Mouse (Mus musculus) brain, embryonic 14.5 days (tissue): ENCODE results near the gene Mcpt9. TPM values are rescaled to one million over a fixed set of nuclear protein-coding genes. Genes with fewer than 3 reads are reported as not detected.
"Not testable (repeated sequence)": the region's sequence is repeated elsewhere in the genome, so short reads cannot be mapped to it uniquely, and the experiment has no call there.

Source experiments
- DNase-seq: peaks from one replicate; pipeline ENCODE4 v3.0.0-alpha.2; 2011; ENCODE audit warnings: low read depth
- CTCF ChIP-seq: fragments of 200-500 bp; IDR thresholded peaks from 2 replicates; pipeline ENCODE4 v1.5.1; 2012; ENCODE audit warnings: inconsistent platforms, mild to moderate bottlenecking, moderate library complexity, borderline replicate concordance; ENCODE audit not compliant: insufficient read depth, insufficient read length; ENCODE audit errors: extremely low read depth
- POLR2A ChIP-seq: fragments of 200-500 bp; IDR thresholded peaks from 2 replicates; pipeline ENCODE4 v1.6.1; 2012; ENCODE audit warnings: mild to moderate bottlenecking, inconsistent platforms, borderline replicate concordance; ENCODE audit not compliant: poor library complexity, insufficient read depth, insufficient read length, severe bottlenecking; ENCODE audit errors: extremely low read depth
- polyA plus RNA-seq: library from polyadenylated mRNA; depleted of rRNA; stranded (reverse); fragments of >200 nt; gene quantifications from 2 replicates; pipeline ENCODE4 v1.2.3, GENCODE M21; 2012; rRNA removed

The Mcpt9 gene
- polyA plus RNA-seq: not detected in 2 replicates

DNA sequence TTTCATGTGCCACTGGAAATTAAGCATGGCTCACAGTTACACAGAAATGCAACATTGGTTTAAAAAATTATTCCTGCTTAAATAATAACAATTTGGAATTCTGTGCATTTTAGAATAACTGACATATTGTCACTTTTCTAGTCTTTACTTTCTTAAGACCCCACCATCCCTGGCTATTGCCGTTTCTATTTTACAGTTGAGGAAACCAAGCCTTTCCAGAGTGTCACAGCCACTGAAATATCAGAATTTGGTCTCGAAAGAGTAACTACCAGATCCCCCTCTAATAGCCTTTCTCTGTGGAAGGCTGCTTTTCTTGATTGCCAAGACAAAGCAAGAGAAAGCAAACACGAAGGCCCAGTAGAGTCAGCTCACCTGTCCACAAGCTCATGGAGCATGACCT, at the start of gene Mcpt9:
Mcpt9 (minus strand) TSS at position 101 of the 400 bp plus-strand sequence.
- not testable (repeated sequence) for DNase-seq

DNA sequence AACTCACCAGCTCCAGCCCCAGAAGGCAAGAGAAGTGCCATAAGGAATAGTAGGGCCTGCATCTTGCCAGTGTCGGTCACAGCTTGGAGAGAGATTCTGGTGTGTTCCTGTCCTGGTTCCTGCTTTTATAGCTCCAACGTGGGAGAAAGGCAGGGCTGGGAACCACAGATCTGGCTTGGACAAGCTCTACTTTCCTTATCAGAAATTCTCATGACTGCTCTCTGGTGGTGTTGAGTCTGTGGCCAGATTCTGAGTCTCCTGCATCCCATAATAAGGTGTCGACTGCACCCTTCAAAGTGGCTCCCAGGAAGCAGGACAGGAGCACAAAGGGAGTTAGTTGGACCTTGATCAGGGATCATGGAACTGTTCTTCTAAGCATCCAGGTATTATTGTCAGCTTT, 31.9 kb upstream of the Mcpt9 start, which contains the start of gene Mcpt4:
Mcpt4 (minus strand) TSS at position 101 of the 400 bp plus-strand sequence.
- not testable (repeated sequence) for DNase-seq

DNA sequence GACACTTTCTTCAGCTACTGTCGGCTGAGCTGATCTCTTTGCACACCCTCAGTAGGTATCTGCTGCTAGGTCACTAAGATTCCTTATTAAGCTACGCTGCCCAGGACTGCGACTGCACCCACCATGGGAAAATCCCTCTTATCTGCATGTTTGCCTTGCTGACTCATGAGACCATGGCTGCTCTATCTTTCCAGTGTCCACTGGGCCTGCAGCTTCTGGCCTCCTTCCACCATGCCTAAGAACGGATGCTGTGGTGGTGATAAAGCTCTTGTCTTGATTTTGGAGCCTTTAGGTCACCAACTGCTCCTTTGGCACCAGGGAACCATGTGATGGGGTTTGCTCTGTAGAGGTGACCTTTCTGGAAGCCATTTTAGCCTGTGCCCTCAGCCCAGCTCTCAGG, 27.4 kb upstream of the Mcpt9 start:
- TF ChIP-seq POLR2A: no peak
- TF ChIP-seq CTCF: no peak
- DNase-seq: no peak

DNA sequence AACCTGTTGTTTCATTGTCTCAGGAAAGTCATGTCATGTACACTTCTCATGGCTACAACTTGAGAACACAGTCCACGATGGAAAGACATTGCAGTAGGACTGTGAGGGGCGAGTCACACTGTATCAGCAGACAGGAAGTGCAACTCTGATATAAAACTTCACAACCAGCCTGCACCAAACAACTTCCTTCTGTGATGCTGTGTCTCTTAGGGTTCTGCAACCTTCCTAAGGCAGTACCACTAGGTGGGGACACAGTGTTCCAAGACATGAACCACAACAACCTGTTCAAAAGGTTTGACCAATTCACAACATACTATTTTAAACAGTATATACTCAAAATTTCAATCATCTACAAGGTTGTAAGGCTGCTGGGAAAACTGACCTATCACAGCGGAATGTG, 25.1 kb upstream of the Mcpt9 start:
- DNase-seq: no peak
- no peak for TF ChIP-seq POLR2A
- no peak for TF ChIP-seq CTCF

DNA sequence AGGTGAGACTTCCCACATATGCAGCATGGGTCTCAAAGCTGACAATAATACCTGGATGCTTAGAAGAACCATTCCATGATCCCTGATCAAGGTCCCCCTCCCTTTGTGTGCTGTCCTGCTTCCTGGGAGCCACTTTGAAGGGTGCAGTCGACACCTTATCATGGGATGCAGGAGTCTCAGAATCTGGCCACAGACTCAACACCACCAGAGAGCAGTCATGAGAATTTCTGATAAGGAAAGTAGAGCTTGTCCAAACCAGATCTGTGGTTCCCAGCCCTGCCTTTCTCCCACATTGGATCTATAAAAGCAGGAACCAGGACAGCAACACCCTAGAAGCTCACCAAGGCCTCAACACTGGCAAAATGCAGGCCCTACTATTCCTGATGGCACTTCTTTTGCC, 11.5 kb upstream of the Mcpt9 start, which contains the start of gene Mcpt2:
Mcpt2 (plus strand) TSS at position 250 of the 400 bp plus-strand sequence.
- not testable (repeated sequence) for DNase-seq

DNA sequence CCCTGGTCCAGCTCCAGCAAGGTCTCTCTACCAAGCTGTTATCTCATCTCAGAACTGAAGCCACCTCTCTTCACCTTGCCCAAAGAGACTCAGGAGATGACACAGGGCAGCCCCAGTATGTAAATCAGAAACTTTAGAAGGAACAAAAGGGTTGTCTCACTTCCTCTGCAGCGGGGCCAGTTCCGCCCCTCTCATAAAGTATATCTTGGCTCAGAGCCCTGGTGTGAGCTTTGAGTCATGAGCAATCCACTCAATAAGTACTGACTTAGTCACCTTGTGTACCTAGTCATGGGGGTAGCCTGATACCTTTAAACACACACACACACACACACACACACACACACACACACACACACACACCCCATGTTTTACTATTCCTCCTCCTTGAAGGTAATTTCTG, 4.1 kb upstream of the Mcpt9 start:
- no peak for DNase-seq
- TF ChIP-seq CTCF (no peak), POLR2A (no peak)

DNA sequence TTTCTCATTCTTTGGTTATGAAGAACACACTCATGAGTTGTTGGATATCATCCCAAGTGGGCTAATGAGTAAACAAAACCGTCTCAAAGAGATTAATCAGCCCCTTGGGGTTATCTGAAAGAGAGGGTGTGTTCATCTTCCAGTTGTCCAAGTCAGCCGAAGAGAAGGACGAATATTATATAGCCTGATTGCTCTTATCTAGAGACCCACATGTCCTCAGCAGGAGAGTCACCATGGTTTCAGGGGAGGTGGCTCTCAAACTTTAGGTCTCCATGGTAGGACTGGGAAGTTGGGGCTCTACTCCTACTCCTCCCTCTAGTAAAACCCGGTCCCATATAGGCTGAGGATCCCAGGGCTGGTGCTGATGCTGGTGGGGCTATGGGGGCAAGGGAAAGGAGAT, 9.0 kb downstream of the Mcpt9 start:
- DNase-seq: not testable (repeated sequence)

DNA sequence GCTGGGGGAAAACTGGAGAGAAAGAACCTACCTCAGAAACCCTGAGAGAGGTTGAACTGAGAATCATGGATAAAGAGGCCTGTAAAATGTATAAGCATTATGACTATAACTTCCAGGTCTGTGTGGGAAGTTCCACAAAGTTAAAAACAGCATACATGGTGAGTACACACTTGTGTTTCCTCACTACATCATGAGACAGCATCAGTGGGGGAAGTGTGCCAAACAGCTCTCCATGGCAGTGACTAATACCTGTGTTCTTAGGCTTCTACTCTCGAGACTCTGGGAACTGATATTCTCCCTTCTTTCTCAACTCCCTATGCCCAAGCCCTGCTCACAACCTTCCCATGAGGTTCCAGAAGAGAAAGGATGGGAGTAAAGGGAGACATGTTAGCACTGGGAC, 10.8 kb downstream of the Mcpt9 start:
- TF ChIP-seq CTCF: no peak
- TF ChIP-seq POLR2A: no peak
- no peak for DNase-seq

DNA sequence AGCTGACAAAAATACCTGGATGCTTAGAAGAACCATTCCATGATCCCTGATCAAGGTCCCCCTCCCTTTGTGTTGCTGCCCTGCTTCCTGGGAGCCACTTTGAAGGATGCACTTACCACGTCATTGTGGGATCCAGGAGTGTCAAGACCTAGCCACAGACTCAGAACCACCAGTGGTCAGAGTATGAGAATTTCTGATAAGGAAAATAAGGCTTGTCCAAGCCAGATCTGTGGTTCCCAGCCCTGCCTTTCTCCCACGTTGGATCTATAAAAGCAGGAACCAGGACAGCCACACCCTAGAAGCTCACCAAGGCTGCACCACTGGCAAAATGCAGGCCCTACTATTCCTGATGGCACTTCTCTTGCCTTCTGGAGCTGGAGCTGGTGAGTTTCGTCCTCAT, 12.6 kb downstream of the Mcpt9 start, which contains the start of gene Mcpt1:
Mcpt1 (plus strand) TSS at position 301 of the 400 bp plus-strand sequence.
- DNase-seq: not testable (repeated sequence)

DNA sequence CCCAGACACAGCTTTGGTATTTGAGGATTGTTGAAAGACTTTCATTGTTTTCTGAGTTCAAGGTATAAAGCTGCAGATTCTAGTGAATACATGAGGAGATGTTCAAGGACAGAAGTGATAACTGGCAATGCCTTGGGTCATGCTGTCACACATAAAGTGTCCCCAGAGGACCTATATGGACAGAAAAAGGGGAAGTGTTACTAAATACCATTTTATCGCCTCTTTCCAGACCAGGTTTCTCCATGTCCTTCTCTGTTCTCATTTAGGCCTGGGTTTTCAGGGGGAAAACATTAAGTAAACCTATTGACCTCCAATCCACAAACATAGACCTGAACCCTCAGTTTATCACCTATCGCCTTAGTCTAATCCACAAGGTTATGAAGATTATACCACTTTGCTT, 16.4 kb downstream of the Mcpt9 start:
- DNase-seq: no peak
- TF ChIP-seq CTCF (no peak), POLR2A (no peak)

DNA sequence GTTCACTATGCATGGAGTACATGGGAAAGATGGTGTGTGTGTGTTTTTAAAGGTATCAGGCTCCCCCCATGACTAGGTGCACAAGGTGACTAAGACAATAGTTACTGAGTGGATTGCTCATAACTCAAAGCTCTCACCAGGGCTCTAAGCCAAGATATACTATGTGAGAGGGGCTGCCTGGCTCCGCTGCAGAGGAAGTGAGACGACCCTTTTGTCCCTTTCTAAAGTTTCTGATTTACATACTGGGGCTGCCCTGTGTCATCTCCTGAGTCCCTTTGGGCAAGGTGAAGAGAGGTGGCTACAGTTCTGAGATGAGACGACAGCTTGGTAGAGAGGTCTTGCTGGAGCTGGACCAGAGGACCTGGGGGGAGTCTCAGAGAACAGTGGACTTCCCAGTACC, 17.1 kb downstream of the Mcpt9 start:
- DNase-seq: no peak
- TF ChIP-seq CTCF (no peak), POLR2A (no peak)

DNA sequence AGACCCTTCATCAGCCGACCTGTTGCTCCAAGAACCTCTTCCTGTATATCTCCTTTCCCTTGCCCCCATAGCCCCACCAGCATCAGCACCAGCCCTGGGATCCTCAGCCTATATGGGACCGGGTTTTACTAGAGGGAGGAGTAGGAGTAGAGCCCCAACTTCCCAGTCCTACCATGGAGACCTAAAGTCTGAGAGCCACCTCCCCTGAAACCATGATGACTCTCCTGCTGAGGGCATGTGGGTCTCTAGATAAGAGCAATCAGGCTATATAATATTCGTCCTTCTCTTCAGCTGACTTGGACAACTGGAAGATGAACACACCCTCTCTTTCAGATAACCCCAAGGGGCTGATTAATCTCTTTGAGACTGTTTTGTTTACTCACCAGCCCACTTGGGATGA, 42.8 kb downstream of the Mcpt9 start:
- DNase-seq: not testable (repeated sequence)

Other genes with a start within 250 kb of the Mcpt9 start
- 3.5 and 7.8 TPM in 2 replicates for gene Adcy4, start 246.4 kb downstream of the Mcpt9 start, polyA plus RNA-seq
- gene Ripk3, start 241.6 kb downstream of the Mcpt9 start, polyA plus RNA-seq: 2.5 and 2.6 TPM in 2 replicates
- gene Nfatc4, start 207.4 kb downstream of the Mcpt9 start, polyA plus RNA-seq: 22.3 and 26.2 TPM in 2 replicates
- 14.1 and 24.1 TPM in 2 replicates for gene Nynrin, start 176.5 kb downstream of the Mcpt9 start, polyA plus RNA-seq
- 0.43 and 0.51 TPM in 2 replicates for gene Cbln3, start 146.1 kb downstream of the Mcpt9 start, polyA plus RNA-seq
- gene Khnyn, start 145.5 kb downstream of the Mcpt9 start, polyA plus RNA-seq: 13.4 and 13.7 TPM in 2 replicates
- gene Sdr39u1, start 130.2 kb downstream of the Mcpt9 start, polyA plus RNA-seq: 97.6 and 120 TPM in 2 replicates
- gene Cma1, start 85.8 kb downstream of the Mcpt9 start, polyA plus RNA-seq: 1.9 and 5.3 TPM in 2 replicates
- gene Cma2, start 79.5 kb downstream of the Mcpt9 start, polyA plus RNA-seq: not detected in 2 replicates
- 0.06 and 0.08 TPM in 2 replicates for gene Mcpt1, start 12.5 kb downstream of the Mcpt9 start, polyA plus RNA-seq
- gene Mcpt2, start 11.5 kb upstream of the Mcpt9 start, polyA plus RNA-seq: not detected in 2 replicates
- 0.18 and 0.22 TPM in 2 replicates for gene Mcpt4, start 31.8 kb upstream of the Mcpt9 start, polyA plus RNA-seq
- gene Mcpt8, start 54.8 kb upstream of the Mcpt9 start, polyA plus RNA-seq: 0.08 TPM in 1 of 2 replicates, not detected in the other
- 0.08 and 0.25 TPM in 2 replicates for gene Ctsg, start 72.1 kb upstream of the Mcpt9 start, polyA plus RNA-seq
- gene Gzme, start 90.1 kb upstream of the Mcpt9 start, polyA plus RNA-seq: 0.10 TPM in 1 of 2 replicates, not detected in the other
- not detected in 2 replicates for gene Gzmd, start 102.1 kb upstream of the Mcpt9 start, polyA plus RNA-seq
- 0.15 TPM in 1 of 2 replicates, not detected in the other for gene Gzmg, start 129.1 kb upstream of the Mcpt9 start, polyA plus RNA-seq
- gene Gzmn, start 144.1 kb upstream of the Mcpt9 start, polyA plus RNA-seq: not detected in 2 replicates
- gene Gzmf, start 180.9 kb upstream of the Mcpt9 start, polyA plus RNA-seq: not detected in 2 replicates
- gene Gzmc, start 204.2 kb upstream of the Mcpt9 start, polyA plus RNA-seq: not detected in 2 replicates
- gene Gzmb, start 231.8 kb upstream of the Mcpt9 start, polyA plus RNA-seq: 0.04 TPM in 1 of 2 replicates, not detected in the other